Mouse (Mus musculus) intestine, postnatal 0 days (tissue): ENCODE data around the gene Mrgpre. TPM values are rescaled to one million over a fixed set of nuclear protein-coding genes. Genes with fewer than 3 reads are reported as not detected.

Source experiments
- ATAC-seq: fragments of 200-750 bp; cut with Nextera tagmentation; 2 replicates; pipeline ENCODE4 v1.8.0; 2017; ENCODE audit warnings: mild to moderate bottlenecking, moderate TSS enrichment, moderate library complexity
- H3K27ac ChIP-seq: fragments of 300-500 bp; sonication (generic); 2 replicates; pipeline ENCODE4 v1.5.1; 2014; ENCODE audit warnings: mild to moderate bottlenecking, low read depth, low read length, moderate library complexity
- H3K27me3 ChIP-seq: fragments of 300-500 bp; sonication (generic); replicated peaks from 2 replicates; pipeline ENCODE4 v1.6.1; 2014; ENCODE audit warnings: low read length, mixed read lengths; ENCODE audit not compliant: control insufficient read depth, insufficient read depth
- H3K36me3 ChIP-seq: fragments of 300-500 bp; sonication (generic); 2 replicates; pipeline ENCODE4 v1.6.1; 2014; ENCODE audit warnings: mild to moderate bottlenecking, moderate library complexity; ENCODE audit not compliant: control insufficient read depth, insufficient read depth
- H3K4me1 ChIP-seq: fragments of 300-500 bp; sonication (generic); replicated peaks from 2 replicates; pipeline ENCODE4 v1.6.1; 2014; ENCODE audit warnings: antibody characterized with exemption, low read length, mixed read lengths; ENCODE audit not compliant: control insufficient read depth, insufficient read depth
- H3K4me2 ChIP-seq: fragments of 300-500 bp; sonication (generic); replicated peaks from 2 replicates; pipeline ENCODE4 v1.6.1; 2014; ENCODE audit warnings: low read depth, mild to moderate bottlenecking, moderate library complexity
- H3K4me3 ChIP-seq: fragments of 300-500 bp; sonication (generic); 2 replicates; pipeline ENCODE4 v1.5.1; 2014; ENCODE audit warnings: low read depth, low read length
- H3K9ac ChIP-seq: fragments of 300-500 bp; sonication (generic); 2 replicates; pipeline ENCODE4 v1.6.1; 2014; ENCODE audit warnings: mild to moderate bottlenecking, low read depth, low read length
- H3K9me3 ChIP-seq: fragments of 300-500 bp; sonication (generic); 2 replicates; pipeline ENCODE4 v1.6.1; 2016; ENCODE audit warnings: mixed run types; ENCODE audit not compliant: control insufficient read depth
- CTCF ChIP-seq: sonication (generic); IDR thresholded peaks from 2 replicates; pipeline ENCODE4 v1.5.1; 2016; ENCODE audit warnings: low read depth, mild to moderate bottlenecking, control low read depth, antibody characterized with exemption, moderate library complexity
- WGBS: fragments of 180-500 bp; shearing (Covaris S2); extraction: QIAGEN DNeasy Blood & Tissue Kit; methylation state at CpG from one replicate; pipeline ENCODE4 v1.1.7; 2014; 5-methylcytosine and 5-hydroxymethylcytosine counted together
- polyA plus RNA-seq: library from polyadenylated mRNA; unstranded; fragments of >200 nt; fragmentation: Nextera tagmentation; extraction: Ambion mirVana; gene quantifications from 2 replicates; pipeline ENCODE4 v1.2.1, GENCODE M21; 2015

The Mrgpre gene
- polyA plus RNA-seq, 1 experiment from 2014 or later, result 1.5 TPM

GRCm38 (mm10) chr7:143819201-143819600, 34.9 kb upstream of the Mrgpre start:
- Histone ChIP-seq H3K4me2 (no peak overlapping the region), H3K9ac (no peak overlapping the region), H3K27me3 (no peaks in the 10 kb centered on the region), H3K4me3 (no peak overlapping the region), H3K9me3 (no peaks in the 10 kb centered on the region), H3K36me3 (peaks cover 39% of the 10 kb centered on the region), H3K27ac (no peak overlapping the region), H3K4me1 (peaks cover 4% of the 10 kb centered on the region; the same call in 1 of the 2 replicates)
- no peak for ATAC-seq
- TF ChIP-seq CTCF, result peak; percentile 45
- WGBS, result 52% methylated on average over 4 of the region's 4 CpGs

GRCm38 (mm10) chr7:143808909-143809308, 24.6 kb upstream of the Mrgpre start:
- 48% methylated on average over 1 of the region's 1 CpGs for WGBS

GRCm38 (mm10) chr7:143805199-143805624, 20.9 kb upstream of the Mrgpre start:
- WGBS, result 31% methylated on average over 5 of the region's 5 CpGs
- Histone ChIP-seq H3K4me3 (no peak overlapping the region), H3K4me1 (no peaks in the 10 kb centered on the region; the same call in none of the 2 replicates), H3K36me3 (peaks cover 86% of the 10 kb centered on the region), H3K27ac (no peak overlapping the region), H3K27me3 (no peaks in the 10 kb centered on the region), H3K9ac (no peak overlapping the region), H3K9me3 (no peaks in the 10 kb centered on the region), H3K4me2 (no peak overlapping the region)
- ATAC-seq, result peak; percentile 75
- TF ChIP-seq CTCF, result no peak

More at GRCm38 (mm10) chr7:143808909-143809308, 24.6 kb upstream of the Mrgpre start:
- Histone ChIP-seq H3K4me1 (no peaks in the 10 kb centered on the region; the same call in none of the 2 replicates), H3K4me3 (no peak overlapping the region), H3K27ac (no peak overlapping the region), H3K27me3 (no peaks in the 10 kb centered on the region), H3K4me2 (no peak overlapping the region), H3K9ac (no peak overlapping the region), H3K36me3 (peaks cover 88% of the 10 kb centered on the region), H3K9me3 (no peaks in the 10 kb centered on the region)
- no peak for ATAC-seq
- peak; percentile 82 for TF ChIP-seq CTCF

DNA sequence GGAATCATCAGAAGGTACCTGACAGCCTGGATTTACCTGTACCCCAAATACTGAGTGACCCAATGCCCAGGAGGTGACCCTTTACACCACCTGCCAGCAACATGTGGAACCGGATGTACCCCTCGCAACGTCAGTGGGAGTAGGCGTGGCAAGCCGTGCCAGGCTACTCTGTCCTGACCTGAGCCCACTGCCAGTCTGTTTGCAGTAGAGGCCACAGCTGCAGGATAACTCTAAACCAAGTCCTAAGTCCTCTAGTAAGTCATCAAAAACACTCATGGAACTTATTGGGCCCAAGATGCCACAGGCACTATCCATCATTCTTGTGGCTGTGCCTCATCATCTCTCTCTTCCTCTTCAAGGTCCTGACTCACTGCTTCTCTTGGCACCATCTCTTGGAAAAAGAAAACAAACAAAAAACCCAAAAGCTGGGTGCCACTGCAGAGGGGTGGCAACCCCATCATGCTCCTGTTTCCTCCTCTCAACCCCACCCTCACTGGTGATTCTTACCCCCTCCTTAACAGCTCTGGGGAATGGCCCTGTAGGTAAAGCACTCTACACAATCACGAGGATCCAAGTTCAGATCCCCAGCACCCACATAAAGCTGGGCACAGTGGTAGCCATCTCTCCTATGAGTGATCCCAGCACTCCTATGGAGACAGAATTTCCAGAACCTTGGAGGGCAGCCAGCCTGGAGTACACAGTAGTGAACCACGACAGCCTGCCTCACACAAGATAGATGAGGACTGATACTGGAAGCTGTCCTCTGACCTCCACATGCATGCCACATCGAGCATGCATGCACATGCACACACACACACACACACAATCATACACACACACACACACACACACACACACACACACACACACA, 17.1 kb upstream of the Mrgpre start:
- no peaks in the 10 kb centered on the region for H3K9me3 ChIP-seq
- WGBS, result 82% methylated on average over 8 of the region's 8 CpGs
- H3K36me3 ChIP-seq, result peaks cover 86% of the 10 kb centered on the region
- ATAC-seq, result no peak
- H3K4me1 ChIP-seq, result no peaks in the 10 kb centered on the region; the same call in none of the 2 replicates
- no peak overlapping the region for H3K4me2 ChIP-seq
- no peak overlapping the region for H3K4me3 ChIP-seq
- no peak overlapping the region for H3K9ac ChIP-seq
- H3K27me3 ChIP-seq, result no peaks in the 10 kb centered on the region
- TF ChIP-seq CTCF, result no peak
- no peak overlapping the region for H3K27ac ChIP-seq

- Histone ChIP-seq H3K36me3 (peaks cover 86% of the 10 kb centered on the region), H3K9ac (no peak overlapping the region), H3K9me3 (no peaks in the 10 kb centered on the region), H3K4me3 (no peak overlapping the region), H3K27ac (peak overlapping the region; percentile 28), H3K27me3 (no peaks in the 10 kb centered on the region), H3K4me2 (no peak overlapping the region), H3K4me1 (no peaks in the 10 kb centered on the region; the same call in none of the 2 replicates)
- peak; percentile 37; the same call in 1 of the 2 replicates for ATAC-seq
- TF ChIP-seq CTCF, result no peak
- WGBS, result 61% methylated on average over 1 of the region's 1 CpGs
Measured at GRCm38 (mm10) chr7:143800770-143801169, 16.5 kb upstream of the Mrgpre start.

DNA sequence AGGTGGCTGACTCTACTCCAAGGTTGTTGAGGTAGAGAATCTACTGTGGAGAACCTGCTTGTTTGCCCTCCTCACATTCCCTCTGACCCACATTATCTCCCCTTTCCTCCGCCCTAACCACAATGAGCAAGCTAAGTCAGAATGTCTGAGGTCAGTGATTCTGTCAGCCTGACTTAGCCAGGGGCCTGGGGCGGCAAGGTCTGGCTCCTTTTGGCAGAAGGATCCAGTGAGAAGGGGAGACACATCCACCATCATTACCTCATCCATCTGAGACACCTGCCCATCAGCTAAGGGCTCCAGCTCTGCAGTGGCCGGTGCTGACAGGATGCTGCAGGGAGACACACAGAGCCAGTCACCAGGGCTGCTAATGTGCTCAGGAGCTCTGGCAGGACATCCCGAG, 14.5 kb upstream of the Mrgpre start:
- no peak overlapping the region for H3K9ac ChIP-seq
- no peaks in the 10 kb centered on the region for H3K4me1 ChIP-seq
- no peak overlapping the region for H3K4me2 ChIP-seq
- ATAC-seq, result no peak
- H3K4me3 ChIP-seq, result no peak overlapping the region
- no peak for TF ChIP-seq CTCF
- H3K27me3 ChIP-seq, result no peaks in the 10 kb centered on the region
- H3K36me3 ChIP-seq, result peaks cover 84% of the 10 kb centered on the region
- no peaks in the 10 kb centered on the region for H3K9me3 ChIP-seq
- no peak overlapping the region for H3K27ac ChIP-seq
- WGBS, result 91% methylated on average over 4 of the region's 4 CpGs
